Mouse (Mus musculus) liver, postnatal 0 days (tissue): Measurements from ENCODE around the gene Dhx34.

ENCODE experiments used
- CTCF ChIP-seq: sonication (generic); IDR thresholded peaks from 2 replicates; pipeline ENCODE4 v1.5.1; 2016; ENCODE audit warnings: antibody characterized with exemption, low read depth
- EP300 ChIP-seq: IDR thresholded peaks from 2 replicates; pipeline ENCODE4 v1.6.1; 2016; ENCODE audit warnings: antibody characterized with exemption, low read depth, mild to moderate bottlenecking

- no peak for TF ChIP-seq CTCF
- no peak for TF ChIP-seq EP300
Observed at GRCm38 (mm10) chr7:16156105-16156714, 65.6 kb downstream of the Dhx34 start.
